9 mouse cellular contexts compared by ENCODE assay signal in the genomic region with DNA sequence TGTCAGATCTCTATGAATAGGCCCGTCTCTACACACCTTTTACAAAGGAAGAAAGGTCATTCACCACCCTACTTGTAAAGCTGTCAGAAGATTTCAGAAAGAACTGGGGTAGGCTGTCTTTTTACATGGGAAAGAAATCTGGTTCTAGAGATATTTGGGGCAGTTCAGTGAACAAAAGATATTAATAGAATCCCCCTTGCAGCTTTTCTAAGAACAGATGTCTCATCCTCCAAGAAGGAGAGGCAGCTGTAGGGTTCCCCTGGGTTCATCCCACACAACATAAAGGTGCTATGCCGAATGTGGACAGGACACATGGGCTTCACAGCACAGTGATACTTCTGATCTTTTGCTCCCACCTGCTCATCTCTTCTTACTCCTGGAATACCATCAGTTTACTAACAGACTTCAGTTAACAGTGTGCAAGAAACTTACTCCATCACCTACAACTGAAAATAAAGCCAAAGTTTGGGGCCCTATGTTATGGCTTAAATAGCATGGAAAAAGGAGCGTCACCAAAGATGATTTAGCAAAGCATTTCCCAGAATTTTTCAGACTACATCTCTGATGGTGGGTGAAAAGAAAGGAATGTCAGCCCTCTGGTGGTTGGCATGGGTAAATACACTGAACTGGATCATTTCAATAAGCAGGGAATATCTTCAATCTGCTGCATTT.
DNase-seq lines count a peak whose midpoint lies in the region; ATAC-seq and TF ChIP-seq lines count a peak whose summit lies in the region.
"Had no signal": no experiment of that assay in that cellular context is flagged by ENCODE, and none has a peak within 500 bp of the region (broad histone marks: within the 10 kb centered on the region; RNA-seq: fewer than 3 reads in every experiment).

No protein-coding gene starts in this region.

- no peak overlapping the region for H3K27ac ChIP-seq in embryonic facial prominence, embryonic 14.5 days (replicated peaks; ENCODE audit: low read depth, low read length)
- no peak overlapping the region for H3K27ac ChIP-seq in midbrain, embryonic 14.5 days (replicated peaks; ENCODE audit: low read depth, low read length)

- H3K27me3 ChIP-seq in G1E (ENCODE audit: insufficient read depth, low read length) = no peaks in the 10 kb centered on the region
- no peaks in the 10 kb centered on the region for H3K27me3 ChIP-seq in embryonic facial prominence, embryonic 14.5 days (replicated peaks; ENCODE audit: control insufficient read depth, insufficient read depth, low read length)
- no peaks in the 10 kb centered on the region for H3K27me3 ChIP-seq in midbrain, embryonic 14.5 days (ENCODE audit: control insufficient read depth, insufficient read depth, low read length)

- peak; percentile 4 for DNase-seq in heart, postnatal 4 days
- DNase-seq in heart, postnatal 14 days = no peak
- DNase-seq in G1E (ENCODE audit: low spot score) = no peak
- DNase-seq in embryonic facial prominence, embryonic 14.5 days (ENCODE audit: low spot score) = peak; percentile 13
- peak; percentile 76 for DNase-seq in midbrain, embryonic 14.5 days
- no peak for DNase-seq in layer of hippocampus, adult 9-10 months (ENCODE audit: low spot score)
- no peak for DNase-seq in natural killer cell, adult 2 months (ENCODE audit: low spot score in 2 of 2)
- no peak for DNase-seq in ovary, postnatal 36 days (ENCODE audit: low spot score)
- DNase-seq: thymus, adult 18-20 months had no signal

- 0 out of 2 replicates have a peak, but pooled peaks have one; percentile 23 for ATAC-seq in G1E (ENCODE audit: extremely low read depth, insufficient number of reproducible peaks, low FRiP score, poor library complexity, severe bottlenecking)
- ATAC-seq in embryonic facial prominence, embryonic 14.5 days (ENCODE audit: low read depth) = no peak
- no peak for ATAC-seq in midbrain, embryonic 14.5 days (ENCODE audit: low FRiP score, low TSS enrichment)

- H3K36me3 ChIP-seq in G1E (replicated peaks) = no peaks in the 10 kb centered on the region
- no peaks in the 10 kb centered on the region for H3K36me3 ChIP-seq in embryonic facial prominence, embryonic 14.5 days (ENCODE audit: control insufficient read depth, insufficient read depth, low read length)
- no peaks in the 10 kb centered on the region for H3K36me3 ChIP-seq in midbrain, embryonic 14.5 days (ENCODE audit: control insufficient read depth, insufficient read depth, low read length)

- no peak overlapping the region for H3K4me3 ChIP-seq in G1E (ENCODE audit: low read depth, low read length)
- no peak overlapping the region for H3K4me3 ChIP-seq in embryonic facial prominence, embryonic 14.5 days (ENCODE audit: low read depth, low read length)
- no peak overlapping the region for H3K4me3 ChIP-seq in midbrain, embryonic 14.5 days (replicated peaks; ENCODE audit: low read depth, low read length)

- H3K9me3 ChIP-seq in G1E (replicated peaks) = no peaks in the 10 kb centered on the region
- H3K9me3 ChIP-seq in embryonic facial prominence, embryonic 14.5 days (ENCODE audit: control insufficient read depth, low read length) = no peaks in the 10 kb centered on the region
- no peaks in the 10 kb centered on the region for H3K9me3 ChIP-seq in midbrain, embryonic 14.5 days (ENCODE audit: control insufficient read depth, low read length)

- no peak overlapping the region for H3K9ac ChIP-seq in embryonic facial prominence, embryonic 14.5 days (ENCODE audit: low read depth, low read length)
- no peak overlapping the region for H3K9ac ChIP-seq in midbrain, embryonic 14.5 days (replicated peaks; ENCODE audit: low read length)

- WGBS in embryonic facial prominence, embryonic 14.5 days = 49% methylated on average over 3 of the region's 3 CpGs
- WGBS in midbrain, embryonic 14.5 days = 50% methylated on average over 3 of the region's 3 CpGs

- H3K4me1 ChIP-seq in G1E (ENCODE audit: insufficient read depth, low read depth, low read length) = no peaks in the 10 kb centered on the region
- H3K4me1 ChIP-seq in embryonic facial prominence, embryonic 14.5 days (ENCODE audit: control insufficient read depth, insufficient read depth, low read length) = no peaks in the 10 kb centered on the region
- no peaks in the 10 kb centered on the region for H3K4me1 ChIP-seq in midbrain, embryonic 14.5 days (ENCODE audit: control insufficient read depth, insufficient read depth, low read length)

- TF ChIP-seq CTCF in G1E (IDR thresholded peaks at IDR 0.05; ENCODE audit: low read depth, low read length) = 0 out of 2 replicates have a peak, but pooled peaks have one; percentile 29

- intact Hi-C loops in heart, postnatal 14 days (cut with DNase I) = no loop called here

- no peak overlapping the region for H3K4me2 ChIP-seq in embryonic facial prominence, embryonic 14.5 days (ENCODE audit: low read depth, low read length)
- H3K4me2 ChIP-seq in midbrain, embryonic 14.5 days (ENCODE audit: low read length) = no peak overlapping the region

Comparison
In these comparisons a context has a peak if more than half of its experiments do, and no peak if none do; other contexts are left out.
1. DNase-seq: peak in heart, postnatal 4 days (single experiment), embryonic facial prominence, embryonic 14.5 days (single experiment) and midbrain, embryonic 14.5 days (single experiment); none in heart, postnatal 14 days (0 of 2), G1E (single experiment), layer of hippocampus, adult 9-10 months (single experiment), natural killer cell, adult 2 months (0 of 2) and ovary, postnatal 36 days (single experiment).